Mouse (Mus musculus) cerebellum, adult 9-11 months (tissue): ENCODE results near the gene Mapk8ip1.

Experiments used
- DNase-seq: peaks from one replicate; pipeline ENCODE4 v3.0.0; 2022

Gene Mapk8ip1

GRCm38 (mm10) chr2:92424462-92425308, 23.6 kb upstream of the Mapk8ip1 start:
- DNase-seq, result peak; percentile 61

- DNase-seq, result peak; percentile 94
These were observed 22.8 kb upstream of the Mapk8ip1 start for GRCm38 (mm10) chr2:92423702-92424461.

GRCm38 (mm10) chr2:92423156-92423555, 22.1 kb upstream of the Mapk8ip1 start:
- no peak for DNase-seq

- peak; percentile 69 for DNase-seq
These were observed 21.5 kb upstream of the Mapk8ip1 start for GRCm38 (mm10) chr2:92422388-92423135.

GRCm38 (mm10) chr2:92421723-92422387, 20.8 kb upstream of the Mapk8ip1 start:
- no peak for DNase-seq

- DNase-seq, result peak; percentile 87
These were observed 10.6 kb upstream of the Mapk8ip1 start for GRCm38 (mm10) chr2:92411705-92412104.

GRCm38 (mm10) chr2:92408309-92409045, 7.4 kb upstream of the Mapk8ip1 start:
- no peak for DNase-seq

- DNase-seq, result no peak
These were observed 4.6 kb upstream of the Mapk8ip1 start for GRCm38 (mm10) chr2:92405687-92406086.

- DNase-seq, result peak; percentile 62
These were observed 3.7 kb upstream of the Mapk8ip1 start for GRCm38 (mm10) chr2:92404737-92405136.

GRCm38 (mm10) chr2:92403776-92404319, 2.8 kb upstream of the Mapk8ip1 start:
- peak; percentile 65 for DNase-seq

- DNase-seq, result peak; percentile 94
These were observed 1.7 kb upstream of the Mapk8ip1 start for GRCm38 (mm10) chr2:92402591-92403326.

- peak; percentile 77 for DNase-seq
These were observed 381 bp downstream of the Mapk8ip1 start for GRCm38 (mm10) chr2:92400682-92401081.

GRCm38 (mm10) chr2:92399877-92400276, 1.2 kb downstream of the Mapk8ip1 start:
- DNase-seq, result peak; percentile 53

GRCm38 (mm10) chr2:92397436-92397835, 3.6 kb downstream of the Mapk8ip1 start:
- peak; percentile 66 for DNase-seq

- no peak for DNase-seq
These were observed 5.5 kb downstream of the Mapk8ip1 start for GRCm38 (mm10) chr2:92395535-92395934.

- peak; percentile 68 for DNase-seq
These were observed 8.5 kb downstream of the Mapk8ip1 start for GRCm38 (mm10) chr2:92392318-92393264.

GRCm38 (mm10) chr2:92391703-92392317, 9.3 kb downstream of the Mapk8ip1 start:
- peak; percentile 69 for DNase-seq

GRCm38 (mm10) chr2:92391116-92391515, 9.9 kb downstream of the Mapk8ip1 start:
- DNase-seq, result peak; percentile 85
